Mouse (Mus musculus) myocyte (in vitro differentiated cells): Measurements from ENCODE around the gene Spcs3. TPM values are rescaled to one million over a fixed set of nuclear protein-coding genes. Genes with fewer than 3 reads are reported as not detected.
A peak's percentile ranks its signal among the peaks of the same experiment; 100 is the strongest.

Source experiments
- H3K27me3 ChIP-seq: one replicate; pipeline ENCODE4 v1.6.1; 2011; ENCODE audit not compliant: control insufficient read depth, insufficient read depth, insufficient read length
- H3K36me3 ChIP-seq: one replicate; pipeline ENCODE4 v1.6.1; 2011; ENCODE audit not compliant: control insufficient read depth, insufficient read depth
- H3K4me2 ChIP-seq: one replicate; pipeline ENCODE4 v1.6.1; 2011; ENCODE audit warnings: low read depth, control low read depth
- H3K4me3 ChIP-seq: one replicate; pipeline ENCODE4 v1.5.1; 2011; ENCODE audit warnings: mild to moderate bottlenecking, control low read depth, moderate library complexity
- H3K79me2 ChIP-seq: one replicate; pipeline ENCODE4 v1.6.1; 2011; ENCODE audit not compliant: control insufficient read depth, insufficient read depth
- H3ac ChIP-seq: one replicate; pipeline ENCODE4 v1.6.1; 2011; ENCODE audit not compliant: control insufficient read depth, insufficient read length
- CEBPB ChIP-seq: IDR thresholded peaks from 2 replicates; pipeline ENCODE4 v1.6.1; 2011; ENCODE audit warnings: mild to moderate bottlenecking, moderate library complexity; ENCODE audit not compliant: poor library complexity, insufficient read depth, severe bottlenecking
- E2F4 ChIP-seq: IDR thresholded peaks from one replicate; pipeline ENCODE4 v1.6.1; 2011; ENCODE audit warnings: mild to moderate bottlenecking, control low read depth, moderate library complexity; ENCODE audit not compliant: insufficient read depth
- MAX ChIP-seq: IDR thresholded peaks from one replicate; pipeline ENCODE4 v1.6.1; 2011; ENCODE audit warnings: low read depth, mild to moderate bottlenecking, control low read depth
- MYOD1 ChIP-seq, 3 experiments: IDR thresholded peaks; one replicate each; pipeline ENCODE4 v1.6.1; 2011; ENCODE audit warnings: control low read depth in 2 of 3, low read depth in 2 of 3, mild to moderate bottlenecking in 2 of 3, moderate library complexity in 1 of 3; ENCODE audit not compliant: insufficient read length in 2 of 3, control insufficient read depth in 1 of 3
- MYOG ChIP-seq, 3 experiments: IDR thresholded peaks; one replicate each; pipeline ENCODE4 v1.6.1; 2011; ENCODE audit warnings: control low read depth in 2 of 3, low read depth in 2 of 3, mild to moderate bottlenecking in 2 of 3; ENCODE audit not compliant: insufficient read length in 2 of 3, control insufficient read depth in 1 of 3, insufficient read depth in 1 of 3
- POLR2A ChIP-seq: IDR thresholded peaks from one replicate; pipeline ENCODE4 v1.6.1; 2011; ENCODE audit warnings: low read depth, mild to moderate bottlenecking, control low read depth, moderate library complexity; ENCODE audit not compliant: insufficient read length
- POLR2AphosphoS2 ChIP-seq: IDR thresholded peaks from one replicate; pipeline ENCODE4 v1.6.1; 2011; ENCODE audit warnings: low read depth, control low read depth; ENCODE audit not compliant: insufficient read length
- REST ChIP-seq: IDR thresholded peaks from one replicate; pipeline ENCODE4 v1.6.1; 2011; ENCODE audit warnings: mild to moderate bottlenecking, control low read depth, moderate library complexity; ENCODE audit not compliant: insufficient read depth, insufficient read length
- SRF ChIP-seq: IDR thresholded peaks from one replicate; pipeline ENCODE4 v1.6.1; 2011; ENCODE audit warnings: low read depth; ENCODE audit not compliant: control insufficient read depth, insufficient read length
- TCF12 ChIP-seq: IDR thresholded peaks from one replicate; pipeline ENCODE4 v1.6.1; 2011; ENCODE audit warnings: mild to moderate bottlenecking, control low read depth; ENCODE audit not compliant: poor library complexity, insufficient read depth, severe bottlenecking
- TCF3 ChIP-seq: IDR thresholded peaks from one replicate; pipeline ENCODE4 v1.6.1; 2011; ENCODE audit warnings: low read depth, control low read depth; ENCODE audit not compliant: insufficient read length
- USF1 ChIP-seq: IDR thresholded peaks from one replicate; pipeline ENCODE4 v1.6.1; 2011; ENCODE audit warnings: low read depth, mild to moderate bottlenecking, control low read depth, moderate library complexity
- polyA plus RNA-seq: library from polyadenylated mRNA; unstranded; fragments of >200 nt; fragmentation: generic; extraction: Trizol; gene quantifications from one replicate; pipeline ENCODE4 v1.2.1, GENCODE M21; 2012; ENCODE audit warnings: missing spikeins

The Spcs3 gene
- polyA plus RNA-seq, 1 experiment = 18.3 TPM

DNA sequence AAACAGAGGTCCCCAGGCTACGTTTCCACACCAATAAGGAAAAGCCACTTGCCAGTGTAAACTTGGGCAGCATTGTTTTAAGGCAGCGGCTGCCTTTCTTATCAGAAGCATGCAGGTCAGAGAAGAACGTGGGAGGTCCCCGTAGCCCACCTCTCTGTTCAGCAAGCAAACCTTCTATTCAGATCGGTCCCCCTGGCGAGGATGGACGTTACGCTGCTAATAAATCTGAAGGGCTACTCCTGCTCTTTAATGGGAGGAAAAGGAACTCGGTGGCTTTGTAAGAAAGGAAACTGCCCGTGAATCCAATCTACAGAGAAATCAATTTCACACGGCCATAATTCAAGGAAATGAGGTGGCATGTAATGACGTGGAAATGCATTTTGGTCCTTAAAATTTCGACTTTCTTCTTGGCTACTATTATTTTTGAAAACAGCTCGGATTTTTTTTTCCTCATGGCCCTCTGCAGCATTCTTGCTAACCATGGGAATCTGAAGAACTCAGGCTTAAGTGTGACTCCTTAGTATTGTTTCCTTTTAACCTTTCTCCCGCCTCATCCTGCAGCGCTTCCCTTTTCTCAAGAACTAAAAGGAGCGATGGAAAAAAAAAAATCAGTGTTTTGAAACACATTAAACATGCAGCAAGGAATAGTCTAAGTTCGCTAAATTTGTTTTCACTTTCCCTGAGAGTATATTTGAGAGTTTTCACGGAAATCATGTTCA lies 43.1 kb downstream of the Spcs3 start:
- Histone ChIP-seq H3K4me2 (peak overlapping the region; percentile 47), H3K27me3 (no peaks in the 10 kb centered on the region), H3K36me3 (no peaks in the 10 kb centered on the region), H3K79me2 (no peaks in the 10 kb centered on the region), H3K4me3 (no peak overlapping the region), H3ac (no peak overlapping the region)
- no peak for TF ChIP-seq POLR2A
- no peak for TF ChIP-seq REST
- no peak for TF ChIP-seq CEBPB
- TF ChIP-seq E2F4 = no peak
- TF ChIP-seq POLR2AphosphoS2 = no peak
- no peak for TF ChIP-seq TCF12
- TF ChIP-seq USF1 = no peak
- no peak for TF ChIP-seq MYOD1 (IDR thresholded peaks at IDR 0.05; ENCODE audit: control insufficient read depth in 1 of 3, insufficient read length in 2 of 3, low read depth in 2 of 3)
- TF ChIP-seq MAX = no peak
- no peak for TF ChIP-seq TCF3
- no peak for TF ChIP-seq SRF
- TF ChIP-seq MYOG (IDR thresholded peaks at IDR 0.05; ENCODE audit: control insufficient read depth in 1 of 3, insufficient read depth in 1 of 3, insufficient read length in 2 of 3, low read depth in 2 of 3) = no peak

Other genes with a start within 250 kb of the Spcs3 start
- gene Asb5, start 418 bp downstream of the Spcs3 start, polyA plus RNA-seq = 144 TPM
- not detected for gene Spata4, start 70.8 kb upstream of the Spcs3 start, polyA plus RNA-seq